Mouse (Mus musculus) olfactory bulb, adult 2 months (tissue): Measurements from ENCODE around the gene Cd44.

Experiments
- CTCF ChIP-seq: fragments of 200-500 bp; IDR thresholded peaks from 2 replicates; pipeline ENCODE4 v1.5.1; 2012; ENCODE audit warnings: low read depth, mild to moderate bottlenecking, low read length, moderate library complexity; ENCODE audit not compliant: insufficient read depth
- POLR2A ChIP-seq: fragments of 200-500 bp; IDR thresholded peaks from 2 replicates; pipeline ENCODE4 v1.6.1; 2012; ENCODE audit warnings: mild to moderate bottlenecking, low read depth, low read length, moderate library complexity; ENCODE audit not compliant: insufficient read depth

DNA sequence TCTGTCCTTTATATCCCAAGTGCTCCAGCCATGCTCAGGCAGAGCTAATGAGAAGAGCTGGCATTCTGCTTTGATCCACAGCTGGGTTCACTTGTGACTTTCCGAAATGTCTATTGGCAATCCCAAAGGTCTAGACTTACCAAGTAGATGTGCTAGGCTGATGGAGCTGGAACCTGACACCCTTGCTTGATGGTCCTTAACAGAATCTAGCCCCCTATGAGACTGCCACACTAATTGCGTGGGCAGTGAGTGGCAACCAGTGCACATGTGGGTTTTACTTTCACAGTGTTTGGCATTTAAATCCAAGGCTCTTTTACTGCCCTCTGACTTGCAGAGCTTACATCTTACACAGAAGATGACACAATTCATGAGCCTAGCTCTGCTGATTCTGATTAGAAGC lies 29.0 kb downstream of the Cd44 start:
- TF ChIP-seq CTCF (no peak), POLR2A (no peak)
